Mouse (Mus musculus) layer of hippocampus, postnatal 10 days (tissue): ENCODE data around the gene Atxn1. TPM values are rescaled to one million over a fixed set of nuclear protein-coding genes. Genes with fewer than 3 reads are reported as not detected.

Experiments
- DNase-seq, 2 experiments: peaks; one replicate each; pipeline ENCODE4 v3.0.0; 2021; ENCODE audit warnings: low spot score in 2 of 2
- total RNA-seq, 2 experiments: library from RNA; stranded (reverse); gene quantifications; 2 replicates each; pipeline ENCODE4 v1.2.3; 2021

Gene Atxn1
- total RNA-seq, 2 experiments from 2014 or later = 90.8 to 94.3 TPM

GRCm38 (mm10) chr13:45507274-45508229, 457.3 kb downstream of the Atxn1 start, which contains the start of gene Gmpr:
Gene Gmpr, plus strand, starts transcription at chr13:45507444.
- peak; percentile 77 to 87 for DNase-seq

GRCm38 (mm10) chr13:45505546-45505945, 459.3 kb downstream of the Atxn1 start:
- no peak for DNase-seq

- DNase-seq = no peak
Observed at GRCm38 (mm10) chr13:45502791-45503190, 462.0 kb downstream of the Atxn1 start.

- DNase-seq = no peak
Observed at GRCm38 (mm10) chr13:45499906-45500305, 464.9 kb downstream of the Atxn1 start.
